Mouse (Mus musculus): ENCODE results near the gene Wdr83. TPM values are rescaled to one million over a fixed set of nuclear protein-coding genes. Genes with fewer than 3 reads are reported as not detected.

The Wdr83 gene
- polyA plus RNA-seq (2015; fragmentation: Illumina TruSeq; extraction: RNeasy Lipid Tissue Mini Kit (QIAGEN cat#74804); ENCODE audit: insufficient read depth, low read depth, low replicate concordance) = 13.1 TPM

GRCm38 (mm10) chr8:85081216-85081555, at the start of gene Wdr83:
Gene Wdr83 (minus strand): TSS chr8:85081306.

GRCm38 (mm10) chr8:85122995-85123394, 41.9 kb upstream of the Wdr83 start, which contains the start of gene Zfp791:
Gene Zfp791 (minus strand): TSS chr8:85123095.

GRCm38 (mm10) chr8:85083108-85083813, 2.2 kb upstream of the Wdr83 start, which contains the start of gene Man2b1:
Gene Man2b1 (plus strand): TSS chr8:85083270.

GRCm38 (mm10) chr8:85080532-85081215, 432 bp downstream of the Wdr83 start, which contains the start of gene Wdr83os:
Gene Wdr83os (plus strand): TSS chr8:85080740.

GRCm38 (mm10) chr8:85071514-85072281, 9.4 kb downstream of the Wdr83 start, which contains the start of gene Dhps:
Gene Dhps (plus strand): TSS chr8:85071757.

GRCm38 (mm10) chr8:85067982-85068381, 13.1 kb downstream of the Wdr83 start, which contains the start of gene Gm5741:
Gene Gm5741 (minus strand): TSS chr8:85067982.

GRCm38 (mm10) chr8:85059879-85060616, 21.1 kb downstream of the Wdr83 start, which contains the start of gene Fbxw9:
Gene Fbxw9 (plus strand): TSS chr8:85060055.

GRCm38 (mm10) chr8:85036718-85037365, 44.3 kb downstream of the Wdr83 start, which contains the start of gene Tnpo2:
Gene Tnpo2 (plus strand): TSS chr8:85036915.

GRCm38 (mm10) chr8:85026670-85027515, 54.2 kb downstream of the Wdr83 start, which contains the start of gene Trir:
Gene Trir (plus strand): TSS chr8:85026823.

GRCm38 (mm10) chr8:85025098-85025932, 55.8 kb downstream of the Wdr83 start, which contains the start of gene Asna1:
Gene Asna1 (minus strand): TSS chr8:85025281.

Other genes with a start within 250 kb of the Wdr83 start
- gene Gadd45gip1, start 249.8 kb downstream of the Wdr83 start, polyA plus RNA-seq (2015; fragmentation: Illumina TruSeq; extraction: RNeasy Lipid Tissue Mini Kit (QIAGEN cat#74804); ENCODE audit: insufficient read depth, low read depth, low replicate concordance) = 7.0 TPM
- gene Rad23a, start 240.6 kb downstream of the Wdr83 start, polyA plus RNA-seq (2015; fragmentation: Illumina TruSeq; extraction: RNeasy Lipid Tissue Mini Kit (QIAGEN cat#74804); ENCODE audit: insufficient read depth, low read depth, low replicate concordance) = 18.2 TPM
- gene Calr, start 234.4 kb downstream of the Wdr83 start, polyA plus RNA-seq (2015; fragmentation: Illumina TruSeq; extraction: RNeasy Lipid Tissue Mini Kit (QIAGEN cat#74804); ENCODE audit: insufficient read depth, low read depth, low replicate concordance) = 181 TPM
- 19.1 TPM for gene Farsa, start 224.3 kb downstream of the Wdr83 start, polyA plus RNA-seq (2015; fragmentation: Illumina TruSeq; extraction: RNeasy Lipid Tissue Mini Kit (QIAGEN cat#74804); ENCODE audit: insufficient read depth, low read depth, low replicate concordance)
- not detected for gene Syce2, start 209.2 kb downstream of the Wdr83 start, polyA plus RNA-seq (2015; fragmentation: Illumina TruSeq; extraction: RNeasy Lipid Tissue Mini Kit (QIAGEN cat#74804); ENCODE audit: insufficient read depth, low read depth, low replicate concordance)
- gene Gcdh, start 187.4 kb downstream of the Wdr83 start, polyA plus RNA-seq (2015; fragmentation: Illumina TruSeq; extraction: RNeasy Lipid Tissue Mini Kit (QIAGEN cat#74804); ENCODE audit: insufficient read depth, low read depth, low replicate concordance) = 27.8 TPM
- not detected for gene Klf1, start 179.4 kb downstream of the Wdr83 start, polyA plus RNA-seq (2015; fragmentation: Illumina TruSeq; extraction: RNeasy Lipid Tissue Mini Kit (QIAGEN cat#74804); ENCODE audit: insufficient read depth, low read depth, low replicate concordance)
- gene Dnase2a, start 172.7 kb downstream of the Wdr83 start, polyA plus RNA-seq (2015; fragmentation: Illumina TruSeq; extraction: RNeasy Lipid Tissue Mini Kit (QIAGEN cat#74804); ENCODE audit: insufficient read depth, low read depth, low replicate concordance) = 6.3 TPM
- gene Mast1, start 143.9 kb downstream of the Wdr83 start, polyA plus RNA-seq (2015; fragmentation: Illumina TruSeq; extraction: RNeasy Lipid Tissue Mini Kit (QIAGEN cat#74804); ENCODE audit: insufficient read depth, low read depth, low replicate concordance) = 0.61 TPM
- gene Rtbdn, start 134.3 kb downstream of the Wdr83 start, polyA plus RNA-seq (2015; fragmentation: Illumina TruSeq; extraction: RNeasy Lipid Tissue Mini Kit (QIAGEN cat#74804); ENCODE audit: insufficient read depth, low read depth, low replicate concordance) = not detected
- gene Gm49661, start 111.9 kb downstream of the Wdr83 start, polyA plus RNA-seq (2015; fragmentation: Illumina TruSeq; extraction: RNeasy Lipid Tissue Mini Kit (QIAGEN cat#74804); ENCODE audit: insufficient read depth, low read depth, low replicate concordance) = not detected
- gene Prdx2, start 111.7 kb downstream of the Wdr83 start, polyA plus RNA-seq (2015; fragmentation: Illumina TruSeq; extraction: RNeasy Lipid Tissue Mini Kit (QIAGEN cat#74804); ENCODE audit: insufficient read depth, low read depth, low replicate concordance) = 35.5 TPM
- gene Rnaseh2a, start 111.5 kb downstream of the Wdr83 start, polyA plus RNA-seq (2015; fragmentation: Illumina TruSeq; extraction: RNeasy Lipid Tissue Mini Kit (QIAGEN cat#74804); ENCODE audit: insufficient read depth, low read depth, low replicate concordance) = 8.3 TPM
- 10.0 TPM for gene Junb, start 102.6 kb downstream of the Wdr83 start, polyA plus RNA-seq (2015; fragmentation: Illumina TruSeq; extraction: RNeasy Lipid Tissue Mini Kit (QIAGEN cat#74804); ENCODE audit: insufficient read depth, low read depth, low replicate concordance)
- gene Hook2, start 90.7 kb downstream of the Wdr83 start, polyA plus RNA-seq (2015; fragmentation: Illumina TruSeq; extraction: RNeasy Lipid Tissue Mini Kit (QIAGEN cat#74804); ENCODE audit: insufficient read depth, low read depth, low replicate concordance) = 13.4 TPM
- gene Best2, start 66.8 kb downstream of the Wdr83 start, polyA plus RNA-seq (2015; fragmentation: Illumina TruSeq; extraction: RNeasy Lipid Tissue Mini Kit (QIAGEN cat#74804); ENCODE audit: insufficient read depth, low read depth, low replicate concordance) = not detected
- 24.7 TPM for gene Asna1, start 56.0 kb downstream of the Wdr83 start, polyA plus RNA-seq (2015; fragmentation: Illumina TruSeq; extraction: RNeasy Lipid Tissue Mini Kit (QIAGEN cat#74804); ENCODE audit: insufficient read depth, low read depth, low replicate concordance)
- 49.3 TPM for gene Trir, start 54.5 kb downstream of the Wdr83 start, polyA plus RNA-seq (2015; fragmentation: Illumina TruSeq; extraction: RNeasy Lipid Tissue Mini Kit (QIAGEN cat#74804); ENCODE audit: insufficient read depth, low read depth, low replicate concordance)
- 7.1 TPM for gene Tnpo2, start 44.4 kb downstream of the Wdr83 start, polyA plus RNA-seq (2015; fragmentation: Illumina TruSeq; extraction: RNeasy Lipid Tissue Mini Kit (QIAGEN cat#74804); ENCODE audit: insufficient read depth, low read depth, low replicate concordance)
- 6.4 TPM for gene Fbxw9, start 21.3 kb downstream of the Wdr83 start, polyA plus RNA-seq (2015; fragmentation: Illumina TruSeq; extraction: RNeasy Lipid Tissue Mini Kit (QIAGEN cat#74804); ENCODE audit: insufficient read depth, low read depth, low replicate concordance)
- gene Gm5741, start 13.3 kb downstream of the Wdr83 start, polyA plus RNA-seq (2015; fragmentation: Illumina TruSeq; extraction: RNeasy Lipid Tissue Mini Kit (QIAGEN cat#74804); ENCODE audit: insufficient read depth, low read depth, low replicate concordance) = not detected
- gene Dhps, start 9.5 kb downstream of the Wdr83 start, polyA plus RNA-seq (2015; fragmentation: Illumina TruSeq; extraction: RNeasy Lipid Tissue Mini Kit (QIAGEN cat#74804); ENCODE audit: insufficient read depth, low read depth, low replicate concordance) = 16.0 TPM
- gene Wdr83os, start 566 bp downstream of the Wdr83 start, polyA plus RNA-seq (2015; fragmentation: Illumina TruSeq; extraction: RNeasy Lipid Tissue Mini Kit (QIAGEN cat#74804); ENCODE audit: insufficient read depth, low read depth, low replicate concordance) = 22.2 TPM
- 14.9 TPM for gene Man2b1, start 2.0 kb upstream of the Wdr83 start, polyA plus RNA-seq (2015; fragmentation: Illumina TruSeq; extraction: RNeasy Lipid Tissue Mini Kit (QIAGEN cat#74804); ENCODE audit: insufficient read depth, low read depth, low replicate concordance)
- gene Zfp791, start 41.8 kb upstream of the Wdr83 start, polyA plus RNA-seq (2015; fragmentation: Illumina TruSeq; extraction: RNeasy Lipid Tissue Mini Kit (QIAGEN cat#74804); ENCODE audit: insufficient read depth, low read depth, low replicate concordance) = 1.1 TPM
- gene Cks1brt, start 70.6 kb upstream of the Wdr83 start, polyA plus RNA-seq (2015; fragmentation: Illumina TruSeq; extraction: RNeasy Lipid Tissue Mini Kit (QIAGEN cat#74804); ENCODE audit: insufficient read depth, low read depth, low replicate concordance) = not detected
- gene Olfr371, start 144.7 kb upstream of the Wdr83 start, polyA plus RNA-seq (2015; fragmentation: Illumina TruSeq; extraction: RNeasy Lipid Tissue Mini Kit (QIAGEN cat#74804); ENCODE audit: insufficient read depth, low read depth, low replicate concordance) = not detected
- 7.9 TPM for gene Orc6, start 218.3 kb upstream of the Wdr83 start, polyA plus RNA-seq (2015; fragmentation: Illumina TruSeq; extraction: RNeasy Lipid Tissue Mini Kit (QIAGEN cat#74804); ENCODE audit: insufficient read depth, low read depth, low replicate concordance)
- 12.8 TPM for gene Vps35, start 218.5 kb upstream of the Wdr83 start, polyA plus RNA-seq (2015; fragmentation: Illumina TruSeq; extraction: RNeasy Lipid Tissue Mini Kit (QIAGEN cat#74804); ENCODE audit: insufficient read depth, low read depth, low replicate concordance)

Measured in pancreas, adult 10 weeks (tissue).